Mouse (Mus musculus): ENCODE measurements around the gene Copz1.
"Not testable (repeated sequence)": the region's sequence is repeated elsewhere in the genome, so short reads cannot be mapped to it uniquely, and the experiment has no call there.

The Copz1 gene

DNA sequence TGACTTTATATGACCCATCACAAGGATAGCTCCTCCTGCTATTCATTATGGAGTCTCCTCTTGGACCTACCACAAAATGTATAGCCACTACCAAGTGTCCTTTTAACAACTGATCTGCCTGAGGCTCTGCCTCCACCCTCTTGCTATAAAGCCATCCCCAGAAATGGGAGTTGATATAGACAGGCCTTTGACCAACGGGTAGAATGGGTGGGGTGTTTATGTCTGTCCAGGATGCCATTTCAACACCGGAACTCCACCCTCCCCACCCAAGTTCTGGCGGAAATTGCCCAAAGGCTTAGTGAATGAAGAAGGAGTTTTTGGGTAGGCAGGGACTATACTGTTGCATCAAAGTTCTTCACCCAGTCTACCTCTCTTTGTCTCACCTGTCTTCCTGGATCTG, 19.9 kb upstream of the Copz1 start:
- DNase-seq (ENCODE audit: low read depth) = no peak

DNA sequence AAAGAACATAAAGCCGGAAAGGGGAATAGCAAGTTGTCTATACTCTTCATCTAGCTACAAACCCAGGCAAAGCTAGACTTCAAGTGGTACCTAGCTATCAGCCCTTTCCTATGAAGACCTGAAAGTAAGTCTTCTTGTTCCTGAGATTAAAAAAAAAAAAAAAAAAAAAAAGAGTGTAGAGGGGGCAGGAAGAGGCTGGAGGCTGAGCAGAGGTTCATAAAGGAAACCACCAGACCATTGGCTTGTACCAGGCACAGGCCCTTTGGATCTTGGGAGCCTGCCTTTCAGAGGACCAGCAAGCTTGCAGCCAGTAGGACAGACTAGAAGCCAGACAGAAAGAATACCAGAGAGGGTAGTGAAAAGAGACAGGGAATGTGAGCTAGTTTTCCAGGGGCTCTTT, 19.2 kb upstream of the Copz1 start:
- DNase-seq (ENCODE audit: low read depth) = no peak

DNA sequence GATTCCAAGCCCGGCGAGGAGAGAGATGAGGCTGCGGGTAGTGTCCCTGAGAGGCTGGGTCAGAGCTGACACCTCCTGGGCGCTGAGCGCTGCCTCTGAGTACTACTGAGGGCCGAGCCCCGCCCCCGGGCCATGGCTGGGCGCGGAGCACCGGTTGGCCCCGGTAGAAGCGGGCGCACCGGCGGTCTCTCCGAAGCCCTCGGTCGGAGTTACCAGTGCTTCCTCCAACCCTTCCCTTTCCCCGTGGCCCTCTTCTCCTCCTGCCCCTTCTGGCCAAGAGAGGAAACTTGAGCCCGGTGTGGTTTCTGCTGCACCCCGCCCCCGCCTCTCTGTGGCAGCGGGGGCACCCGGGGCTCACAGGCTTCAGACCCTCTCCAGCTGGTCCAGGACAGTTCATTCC, 17.3 kb upstream of the Copz1 start:
- no peak for DNase-seq (ENCODE audit: low read depth)

DNA sequence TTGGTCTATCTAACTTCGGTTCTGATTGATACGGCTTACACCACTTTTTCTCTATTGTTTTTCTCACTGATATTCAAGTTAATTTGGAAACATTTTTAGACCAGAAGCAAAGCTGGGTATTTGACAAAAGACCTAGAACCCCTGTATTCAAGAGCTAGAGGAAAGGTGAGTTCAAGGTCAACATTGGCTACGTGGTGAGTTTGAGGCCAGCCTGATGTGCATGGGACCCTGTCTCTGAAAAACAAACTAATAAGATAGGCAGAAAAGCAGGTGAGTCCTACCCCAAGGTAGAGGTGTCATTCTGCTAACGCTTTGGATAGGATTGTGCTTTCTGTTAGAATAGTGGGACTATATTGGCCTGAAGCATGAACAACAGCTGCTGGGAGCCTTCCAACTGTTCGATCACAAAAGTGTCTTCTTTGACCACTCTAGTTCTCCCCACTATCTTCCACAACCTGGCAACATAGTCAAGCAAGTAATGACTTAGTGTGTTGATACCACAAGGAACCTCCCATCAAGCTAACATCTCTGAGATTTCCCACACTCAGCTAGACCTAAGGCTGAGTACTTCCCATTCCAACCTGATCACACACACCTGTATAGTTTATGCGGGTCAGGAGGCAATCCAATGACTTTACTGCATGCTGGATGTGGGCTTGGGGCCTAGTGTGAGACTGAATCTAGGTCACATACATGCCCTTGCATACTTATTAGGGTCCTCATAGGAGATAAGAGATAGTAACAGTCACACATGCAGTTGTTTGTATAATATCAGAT, 16.1 kb upstream of the Copz1 start:
- DNase-seq (ENCODE audit: low read depth) = no peak

DNA sequence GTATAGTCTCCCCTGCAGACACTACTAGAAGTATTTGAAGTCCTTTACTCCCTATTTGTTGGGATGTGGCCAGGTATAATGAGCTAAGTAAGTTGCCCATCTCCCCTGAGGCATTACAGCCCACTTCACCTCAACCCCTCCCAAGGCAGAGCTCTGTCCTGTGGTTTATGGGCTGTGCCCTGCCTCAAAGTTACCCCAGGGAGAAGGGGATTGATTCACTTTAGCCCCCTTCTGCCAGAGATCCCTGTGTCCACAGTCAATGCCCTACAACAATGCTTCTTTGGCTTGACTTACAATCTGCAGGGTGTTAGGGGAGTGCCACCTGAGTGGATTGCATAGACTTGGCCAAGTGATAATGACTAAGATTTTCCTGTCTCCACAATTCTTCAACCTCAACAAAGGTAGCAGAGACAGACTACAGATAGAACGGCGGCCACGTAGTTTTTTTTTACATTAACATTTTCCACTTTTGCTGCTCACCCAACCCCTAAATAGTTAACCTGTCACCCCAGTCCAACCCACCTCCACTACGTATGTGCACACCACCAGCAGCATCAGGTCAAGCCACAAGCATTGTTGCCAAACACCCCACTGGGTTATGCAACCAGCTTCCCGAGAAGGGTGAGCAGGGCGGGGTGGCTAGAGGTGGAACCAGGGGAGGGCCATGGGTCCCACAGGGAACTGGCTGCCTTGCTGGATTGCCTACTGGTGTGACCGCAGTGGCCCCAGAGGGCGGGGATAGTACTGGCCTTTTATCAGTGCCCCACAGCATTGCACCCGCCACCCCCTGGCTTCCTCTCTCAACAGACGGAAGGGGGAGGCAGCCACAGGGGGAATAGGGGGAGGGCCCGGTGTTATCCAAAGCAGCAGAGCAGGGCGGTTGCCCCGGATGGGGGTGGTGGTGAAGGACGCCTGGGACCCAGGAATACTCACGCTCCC, 14.5 kb upstream of the Copz1 start, which contains the start of gene Nfe2:
Gene Nfe2 (minus strand): TSS at position 614 of the 939 bp plus-strand sequence.
- DNase-seq (ENCODE audit: low read depth) = peak; percentile 94

DNA sequence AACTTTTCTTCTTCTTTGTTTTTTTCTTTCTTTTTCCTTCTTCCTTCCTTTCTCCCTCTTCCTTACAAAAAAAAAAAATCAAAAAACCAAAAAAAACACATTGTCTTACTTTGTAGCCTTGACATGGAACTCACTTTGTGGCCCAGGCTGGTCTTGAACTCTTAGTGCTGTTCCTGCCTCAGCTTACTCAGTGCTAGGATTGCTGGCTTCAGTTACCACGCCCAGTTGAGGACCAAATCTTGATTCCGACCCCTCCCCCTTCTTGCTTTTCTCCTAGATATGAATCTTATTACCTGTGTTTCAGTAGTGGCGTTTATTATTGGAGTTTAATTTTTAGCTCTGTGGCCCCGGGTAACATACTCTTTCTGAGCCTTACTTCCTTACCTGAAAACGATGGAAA, 13.4 kb upstream of the Copz1 start:
- DNase-seq (ENCODE audit: low read depth) = no peak

DNA sequence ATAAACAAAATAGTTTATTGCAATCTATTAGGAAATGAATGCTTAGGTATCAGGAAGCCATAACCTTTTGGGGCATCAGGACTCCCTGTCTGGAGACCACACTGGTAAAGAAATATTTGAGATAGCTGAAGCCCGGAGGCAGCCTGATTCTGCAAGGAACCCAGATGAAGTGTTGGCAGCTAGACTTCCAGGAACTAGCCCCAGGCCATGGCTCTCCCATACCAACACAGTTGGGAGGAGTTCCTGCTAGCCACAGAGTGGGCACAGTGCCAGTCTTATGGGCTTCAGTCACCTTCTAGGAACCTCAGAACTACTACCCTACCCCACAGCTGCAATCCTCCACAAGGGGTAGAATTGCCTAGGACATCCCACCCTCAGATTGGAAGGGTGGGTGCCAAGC, 12.5 kb upstream of the Copz1 start:
- no peak for DNase-seq (ENCODE audit: low read depth)

DNA sequence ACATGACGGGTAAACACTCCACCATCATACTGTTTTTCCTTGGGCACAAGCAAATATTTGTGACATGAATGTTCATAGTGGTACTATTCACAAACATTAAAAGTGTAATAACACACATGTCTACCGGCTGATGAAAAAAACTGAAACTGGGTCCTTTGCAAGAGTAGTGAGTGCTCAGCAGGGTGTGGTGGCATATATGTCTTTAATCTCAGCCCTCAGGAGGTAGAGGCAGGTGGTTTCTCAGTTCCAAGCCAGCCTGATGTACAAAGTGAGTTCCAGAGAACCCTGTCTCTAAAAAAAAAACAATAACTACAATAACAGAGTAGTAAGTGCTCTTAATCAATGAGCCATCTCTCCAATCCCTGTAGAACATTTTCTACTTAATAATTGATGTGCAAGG, 7.7 kb upstream of the Copz1 start:
- no peak for DNase-seq (ENCODE audit: low read depth)

DNA sequence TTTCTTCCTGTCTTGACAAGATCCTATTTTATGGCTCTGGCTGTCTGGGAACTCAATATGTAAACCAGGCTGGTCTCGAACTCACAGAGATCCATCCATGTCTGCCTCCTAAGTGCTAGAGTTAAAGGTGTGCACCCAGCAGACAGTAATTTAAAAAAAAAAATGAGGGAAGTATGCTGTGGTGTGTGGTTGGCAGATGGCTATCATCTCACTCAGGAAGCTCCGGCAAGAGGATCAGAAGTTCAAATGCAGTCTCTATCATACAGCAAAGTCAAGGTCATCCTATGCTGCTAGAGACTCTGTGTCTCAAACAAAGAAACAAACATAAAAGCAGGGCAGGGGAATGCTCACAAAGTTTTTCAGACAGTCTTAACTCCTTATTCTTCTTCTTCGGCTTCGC, 3.6 kb upstream of the Copz1 start:
- no peak for DNase-seq (ENCODE audit: low read depth)

DNA sequence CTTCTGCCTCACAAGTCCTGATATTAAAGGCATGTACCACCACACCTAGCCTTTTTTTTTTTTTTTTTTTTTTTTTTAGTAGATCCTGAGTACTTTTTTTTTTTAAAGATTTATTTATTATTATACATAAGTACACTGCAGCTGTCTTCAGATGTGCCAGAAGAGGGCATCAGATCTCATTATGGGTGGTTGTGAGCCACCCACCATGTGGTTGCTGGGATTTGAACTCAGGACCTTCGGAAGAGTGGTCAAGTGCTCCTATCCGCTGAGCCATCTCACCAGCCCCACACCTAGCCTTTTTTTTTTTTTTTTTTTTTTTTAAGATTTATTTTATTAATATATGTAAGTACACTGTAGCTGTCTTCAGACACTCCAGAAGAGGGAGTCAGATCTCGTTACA, 3.4 kb downstream of the Copz1 start:
- not testable (repeated sequence) for DNase-seq (ENCODE audit: low read depth)

DNA sequence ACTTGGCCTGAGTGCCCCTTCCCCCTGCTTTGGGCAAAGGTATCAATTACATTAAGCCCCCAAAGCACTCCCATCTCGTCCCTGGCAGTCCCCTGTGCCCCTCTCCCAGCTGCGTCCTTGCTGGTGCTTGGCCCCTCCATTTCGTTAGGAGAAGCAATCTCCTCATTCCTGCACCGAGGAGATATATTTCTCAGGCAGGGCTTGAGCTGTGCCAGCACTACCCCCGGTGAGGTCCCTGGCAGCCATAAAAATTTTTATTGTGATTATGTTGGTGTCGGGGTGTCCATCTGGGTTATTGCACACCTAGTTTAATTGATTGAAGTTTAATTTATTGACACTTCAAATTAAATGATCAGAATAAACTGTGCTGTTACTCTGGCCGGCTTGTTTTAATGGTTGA, 5.4 kb downstream of the Copz1 start:
- no peak for DNase-seq (ENCODE audit: low read depth)

DNA sequence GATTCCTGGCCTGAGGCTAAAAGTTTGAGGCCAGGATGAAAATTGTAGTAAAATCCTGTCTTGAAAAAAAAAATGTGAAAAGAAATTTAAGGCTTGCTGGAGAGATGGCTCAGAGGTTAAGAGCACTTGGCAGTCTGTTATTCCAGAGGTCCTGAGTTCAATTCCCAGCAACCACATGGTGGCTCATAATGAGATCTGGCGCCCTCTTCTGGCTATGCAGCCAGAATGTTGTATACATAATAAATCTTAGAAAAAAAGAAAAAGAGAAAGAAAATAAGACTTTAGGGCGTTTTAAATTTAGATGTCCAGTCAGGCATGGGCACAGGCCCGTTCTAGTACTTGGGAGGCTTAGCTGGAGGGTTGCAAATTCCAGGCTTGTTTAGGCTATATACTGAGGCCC, 7.2 kb downstream of the Copz1 start:
- no peak for DNase-seq (ENCODE audit: low read depth)

DNA sequence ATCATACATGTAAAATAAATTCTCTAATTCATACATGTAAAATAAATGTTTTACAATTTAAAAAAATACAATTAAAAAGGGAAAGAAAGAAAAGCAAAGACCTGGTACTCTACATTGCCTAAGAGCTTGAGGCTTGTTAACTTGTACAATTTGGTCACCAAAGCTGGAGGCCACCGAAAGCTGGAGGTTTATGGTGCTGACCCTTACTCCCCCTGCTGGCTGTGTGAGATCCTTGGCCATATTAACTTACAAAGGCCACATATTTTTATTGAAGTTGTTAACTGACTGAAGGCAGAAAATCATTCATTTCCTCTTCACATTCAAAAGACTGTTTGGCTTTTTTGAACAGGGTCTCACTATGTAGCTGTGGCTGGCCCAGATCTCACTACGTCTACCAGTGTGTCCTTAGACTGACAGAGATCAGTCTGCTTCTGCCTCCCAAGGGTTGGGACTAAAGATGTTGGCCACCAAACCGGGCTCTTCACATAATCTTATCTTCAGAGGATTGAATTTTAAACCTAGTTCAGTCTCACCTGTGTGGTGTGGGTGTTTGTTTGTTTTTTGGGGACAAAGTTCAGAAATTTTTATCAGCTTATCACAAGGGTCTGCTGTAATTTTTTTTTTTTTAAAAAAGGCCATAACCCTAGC, 8.4 kb downstream of the Copz1 start:
- peak; percentile 74 for DNase-seq (ENCODE audit: low read depth)

DNA sequence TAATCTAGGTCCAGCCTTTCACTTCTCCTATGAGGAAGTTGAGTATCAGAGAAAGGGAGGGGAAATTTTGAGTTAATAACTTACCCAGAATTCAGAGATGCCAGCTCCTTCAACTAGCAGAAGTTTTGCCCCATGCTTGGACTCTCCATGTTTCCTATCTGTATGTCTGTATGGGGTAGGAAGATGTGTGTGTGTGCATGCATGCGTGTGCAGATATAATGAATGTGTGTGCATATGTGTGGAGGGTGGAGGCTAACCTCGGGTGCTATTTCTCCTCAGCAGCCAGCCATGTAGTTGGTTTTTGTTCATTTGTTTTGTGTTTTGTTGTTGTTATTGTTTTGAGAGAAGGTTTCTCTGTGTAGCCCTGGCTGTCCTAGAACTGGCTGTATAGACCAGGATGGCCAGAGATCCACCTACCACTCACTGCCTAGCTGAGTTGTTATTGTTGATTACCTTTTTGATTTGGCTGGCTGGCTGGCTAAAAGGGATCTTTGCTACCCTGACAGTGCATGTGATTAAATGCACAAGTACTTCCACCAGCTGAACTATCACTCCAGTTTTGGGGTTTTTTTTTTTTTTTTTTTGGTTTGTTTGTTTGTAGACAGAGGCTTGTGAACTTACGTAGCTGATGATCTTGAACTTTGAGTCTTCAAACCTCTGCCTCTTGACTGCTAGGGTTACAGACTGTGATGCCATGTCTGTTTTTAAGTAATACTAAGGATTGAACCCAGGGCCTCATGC, 9.1 kb downstream of the Copz1 start:
- no peak for DNase-seq (ENCODE audit: low read depth)

DNA sequence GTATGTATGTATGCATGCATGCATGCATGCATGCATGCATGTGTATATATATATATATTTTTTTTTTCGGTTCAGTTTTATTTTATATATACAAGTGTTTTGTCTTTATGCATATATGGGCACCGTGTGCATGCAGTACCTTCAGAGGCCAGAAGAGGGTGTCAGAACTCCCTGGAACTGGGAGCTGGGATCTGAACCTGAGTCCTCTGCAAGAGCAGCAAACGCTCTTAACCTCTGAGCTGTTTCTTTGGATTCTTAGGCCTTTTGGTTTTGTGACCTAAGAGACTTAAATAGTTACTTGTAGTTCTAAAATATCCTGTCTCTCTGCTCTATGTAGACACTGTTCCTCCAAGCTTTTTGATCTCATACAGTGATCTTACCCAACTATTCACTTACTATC, 11.6 kb downstream of the Copz1 start:
- DNase-seq (ENCODE audit: low read depth) = no peak

DNA sequence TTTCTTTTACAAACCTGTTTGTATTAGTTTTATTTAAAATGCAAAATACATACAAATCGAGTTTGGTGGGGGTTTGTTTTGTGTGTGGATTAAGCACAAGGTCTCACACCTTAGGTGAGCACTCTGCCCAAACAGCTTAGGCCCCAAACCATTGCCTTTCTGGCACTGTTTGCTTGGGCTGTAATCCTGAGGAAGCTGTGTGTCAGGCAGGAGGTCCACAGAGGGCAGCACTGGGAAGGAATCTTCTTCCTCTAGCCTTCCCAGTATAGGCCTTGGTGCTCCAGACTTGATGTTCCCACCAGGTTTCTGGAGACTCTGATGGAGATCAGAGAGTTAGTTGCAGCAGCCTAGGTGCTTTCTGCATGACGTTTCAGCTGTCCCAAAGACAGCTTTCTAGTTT, 12.1 kb downstream of the Copz1 start:
- no peak for DNase-seq (ENCODE audit: low read depth)

DNA sequence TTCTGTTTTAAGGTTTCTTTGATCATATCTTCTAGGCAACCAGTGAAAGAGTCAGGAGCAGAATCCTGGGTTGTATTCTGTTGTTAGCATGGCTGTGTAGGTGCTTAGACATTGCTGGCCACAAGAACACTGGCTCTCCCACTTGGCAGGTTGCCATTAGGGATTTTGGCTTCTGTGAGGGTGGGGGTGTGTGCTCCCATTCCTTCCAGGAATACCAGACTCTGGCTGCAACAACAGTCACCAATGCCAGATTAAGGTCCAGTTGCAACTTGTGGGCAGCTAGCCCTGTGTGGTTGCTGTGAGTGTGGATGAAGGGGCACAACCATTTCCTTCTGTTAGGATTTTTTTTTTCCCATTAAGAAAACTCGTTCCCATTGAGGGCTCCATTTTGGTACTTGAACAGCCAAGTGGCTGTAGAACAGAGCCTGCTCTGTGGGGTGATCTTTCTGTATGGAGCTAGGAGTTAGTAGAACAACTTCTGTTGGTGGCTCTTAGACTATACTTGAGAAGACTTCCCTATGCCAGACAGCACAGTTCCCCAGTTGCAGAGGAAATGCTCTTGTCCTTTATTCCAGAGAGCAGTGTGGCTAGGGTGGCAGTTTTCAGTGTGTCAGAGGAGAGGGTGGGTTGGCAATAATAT, 13.4 kb downstream of the Copz1 start:
- DNase-seq (ENCODE audit: low read depth) = no peak

DNA sequence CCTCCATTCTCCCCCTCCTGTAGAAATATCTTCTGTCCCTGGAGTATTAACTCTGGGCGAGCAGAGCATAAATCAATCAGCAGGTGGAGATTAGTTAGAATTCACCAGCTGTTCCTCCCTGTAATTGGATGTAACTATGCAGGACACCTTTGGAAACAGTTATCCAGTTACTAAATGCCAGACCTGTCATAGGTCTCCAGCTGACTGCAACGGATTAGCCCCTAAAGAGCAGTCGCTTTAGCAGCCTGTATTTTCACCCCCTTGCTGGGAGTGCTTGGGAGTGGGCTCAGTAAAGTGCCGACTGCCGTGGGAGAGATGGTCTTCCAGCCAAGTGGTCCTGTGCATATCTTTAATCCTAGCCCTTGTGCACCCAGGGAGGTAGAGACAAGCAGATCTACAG, 17.1 kb downstream of the Copz1 start:
- no peak for DNase-seq (ENCODE audit: low read depth)

DNA sequence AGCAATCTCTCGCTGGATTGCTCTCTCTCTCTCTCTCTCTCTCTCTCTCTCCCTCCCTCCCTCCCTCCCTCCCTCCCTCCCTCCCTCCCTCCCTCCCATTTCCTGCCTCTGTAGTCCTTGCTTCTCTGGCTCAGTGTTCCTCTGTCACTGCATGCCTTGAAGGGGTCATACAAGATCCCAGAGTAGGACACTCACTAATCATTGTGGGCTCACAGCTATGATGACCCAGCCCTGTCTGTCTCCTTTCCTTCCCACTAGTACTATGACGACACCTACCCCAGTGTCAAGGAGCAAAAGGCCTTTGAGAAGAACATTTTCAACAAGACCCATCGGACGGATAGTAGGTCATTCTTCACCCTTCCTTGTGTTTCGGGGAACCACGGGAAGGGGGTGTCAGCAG, 17.9 kb downstream of the Copz1 start:
- DNase-seq (ENCODE audit: low read depth) = no peak

DNA sequence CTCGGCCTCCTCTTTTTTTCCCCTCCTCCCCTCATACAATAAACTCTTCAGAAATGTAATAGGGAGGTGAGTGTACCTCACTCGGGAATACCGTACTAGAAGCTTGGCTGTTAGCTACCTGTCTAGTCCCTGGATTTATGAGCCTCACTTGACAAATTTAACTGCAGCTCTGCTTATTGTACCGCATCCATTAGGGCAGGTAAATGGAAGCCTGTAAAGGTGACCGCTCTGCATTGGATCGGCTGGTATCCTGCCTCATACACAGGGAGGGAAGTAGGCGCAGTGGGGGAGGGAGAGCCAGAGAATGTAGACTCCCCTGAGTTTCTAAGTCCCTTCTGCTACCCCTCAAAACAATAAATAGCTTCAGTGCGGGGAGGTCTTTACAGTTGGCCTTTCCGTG, 18.3 kb downstream of the Copz1 start:
- no peak for DNase-seq (ENCODE audit: low read depth)

DNA sequence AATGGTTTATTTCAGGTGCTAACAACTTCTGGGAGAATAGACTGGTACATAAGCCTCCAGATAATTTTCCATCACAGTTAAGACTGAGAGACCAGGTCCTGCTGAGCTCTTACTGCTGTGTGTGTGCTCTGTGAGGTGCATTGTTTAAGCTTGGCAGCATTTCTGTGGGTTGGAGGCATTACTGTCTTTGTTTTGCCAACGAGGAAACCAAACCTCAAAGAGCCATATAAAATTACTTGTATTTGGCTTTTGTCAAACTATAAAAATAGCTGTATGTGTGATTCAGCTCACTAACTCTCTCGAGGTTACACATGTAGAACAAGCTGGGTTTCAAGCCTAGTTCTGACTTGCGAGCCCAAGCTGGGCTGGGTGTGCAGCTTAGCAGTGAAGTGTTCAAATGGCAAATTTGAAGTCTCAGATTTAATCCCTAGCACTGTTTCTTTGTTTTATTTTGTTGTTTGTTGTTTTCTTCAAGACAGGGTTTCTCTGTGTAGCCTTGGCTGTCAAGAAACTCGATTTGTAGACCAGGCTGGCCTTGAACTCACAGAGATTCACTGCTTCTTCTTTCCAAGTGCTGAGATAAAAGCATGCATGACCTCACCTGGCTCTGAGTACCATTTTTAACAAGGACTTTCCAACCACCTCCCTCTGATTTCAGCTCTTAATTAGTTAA, 20.3 kb downstream of the Copz1 start:
- no peak for DNase-seq (ENCODE audit: low read depth)

All from c-Kit-positive CD71-negative TER-119-negative erythroid progenitor cells, embryonic 14.5 days (primary cell).